Mouse (Mus musculus) MEL (cell line): Measurements from ENCODE around the gene Itm2b. TPM values are rescaled to one million over a fixed set of nuclear protein-coding genes. Genes with fewer than 3 reads are reported as not detected.

Source experiments
- DNase-seq: peaks from one replicate; pipeline ENCODE4 v3.0.0; 2011; ENCODE audit warnings: low read depth, low spot score
- H3K27ac ChIP-seq: 2 replicates; pipeline ENCODE4 v1.5.1; 2012; ENCODE audit warnings: low read depth, mild to moderate bottlenecking, control low read depth, low read length, moderate library complexity; ENCODE audit not compliant: control insufficient read depth
- H3K27me3 ChIP-seq, 2 experiments: fragments of 150-350 bp in 1 of 2; sonication (generic) in 1 of 2; 2 replicates each; pipeline ENCODE4 v1.6.1; 2012; ENCODE audit warnings: low read length in 2 of 2, mild to moderate bottlenecking in 2 of 2, improper control_type of control experiment in 1 of 2, moderate library complexity in 1 of 2; ENCODE audit not compliant: insufficient read depth in 2 of 2, control insufficient read depth in 1 of 2
- H3K36me3 ChIP-seq, 2 experiments: 2 replicates each; pipeline ENCODE4 v1.6.1; 2012 to 2014; ENCODE audit warnings: low read length in 2 of 2, improper control_type of control experiment in 1 of 2, inconsistent platforms in 1 of 2, mild to moderate bottlenecking in 1 of 2; ENCODE audit not compliant: insufficient read depth in 2 of 2, control insufficient read depth in 1 of 2
- H3K4me1 ChIP-seq, 2 experiments: fragments of 150-350 bp in 1 of 2; sonication (generic) in 1 of 2; 2 replicates each; pipeline ENCODE4 v1.6.1; 2012; ENCODE audit warnings: low read length in 2 of 2, improper control_type of control experiment in 1 of 2, mild to moderate bottlenecking in 1 of 2; ENCODE audit not compliant: insufficient read depth in 2 of 2, control insufficient read depth in 1 of 2
- H3K4me3 ChIP-seq, 2 experiments: fragments of 150-350 bp in 1 of 2; sonication (generic) in 1 of 2; 2 replicates each; pipeline ENCODE4 v1.5.1; 2012; ENCODE audit warnings: low read depth in 2 of 2, low read length in 2 of 2, mild to moderate bottlenecking in 2 of 2, moderate library complexity in 2 of 2, control low read depth in 1 of 2, improper control_type of control experiment in 1 of 2; ENCODE audit not compliant: control insufficient read depth in 1 of 2, insufficient read depth in 1 of 2
- H3K79me2 ChIP-seq: 2 replicates; pipeline ENCODE4 v1.6.1; 2012; ENCODE audit warnings: mild to moderate bottlenecking, low read length, moderate library complexity; ENCODE audit not compliant: control insufficient read depth, poor library complexity, insufficient read depth
- H3K9ac ChIP-seq: 2 replicates; pipeline ENCODE4 v1.6.1; 2012; ENCODE audit warnings: low read depth, mild to moderate bottlenecking, control low read depth, low read length, moderate library complexity; ENCODE audit not compliant: control insufficient read depth, poor library complexity, severe bottlenecking
- H3K9me3 ChIP-seq: fragments of 150-350 bp; sonication (generic); replicated peaks from 2 replicates; pipeline ENCODE4 v1.6.1; 2012; ENCODE audit warnings: mild to moderate bottlenecking, low read length, improper control_type of control experiment, moderate library complexity; ENCODE audit not compliant: insufficient read depth
- BHLHE40 ChIP-seq: IDR thresholded peaks from 2 replicates; pipeline ENCODE4 v1.6.1; 2012; ENCODE audit warnings: low read depth, mild to moderate bottlenecking, inconsistent platforms, low read length, improper control_type of control experiment, borderline replicate concordance
- CHD1 ChIP-seq: IDR thresholded peaks from 2 replicates; pipeline ENCODE4 v1.6.1; 2012; ENCODE audit warnings: low read depth, mild to moderate bottlenecking, inconsistent platforms, low read length, improper control_type of control experiment
- E2F4 ChIP-seq: IDR thresholded peaks from 2 replicates; pipeline ENCODE4 v1.6.1; 2011; ENCODE audit warnings: low read depth, low read length, improper control_type of control experiment, borderline replicate concordance
- ETS1 ChIP-seq: IDR thresholded peaks from 2 replicates; pipeline ENCODE4 v1.6.1; 2012; ENCODE audit warnings: low read depth, mild to moderate bottlenecking, inconsistent platforms, low read length, improper control_type of control experiment, moderate library complexity
- GABPA ChIP-seq: IDR thresholded peaks from 2 replicates; pipeline ENCODE4 v1.6.1; 2012; ENCODE audit warnings: low read depth, mild to moderate bottlenecking, inconsistent platforms, low read length, improper control_type of control experiment, moderate library complexity
- MAX ChIP-seq: IDR thresholded peaks from 2 replicates; pipeline ENCODE4 v1.6.1; 2011; ENCODE audit warnings: low read length, improper control_type of control experiment
- MAZ ChIP-seq: IDR thresholded peaks from 2 replicates; pipeline ENCODE4 v1.6.1; 2012; ENCODE audit warnings: low read depth, mild to moderate bottlenecking, inconsistent platforms, low read length, improper control_type of control experiment
- MXI1 ChIP-seq: IDR thresholded peaks from 2 replicates; pipeline ENCODE4 v1.6.1; 2011; ENCODE audit warnings: mild to moderate bottlenecking, low read depth, low read length, improper control_type of control experiment
- MYC ChIP-seq: IDR thresholded peaks from 2 replicates; pipeline ENCODE4 v1.6.1; 2011; ENCODE audit warnings: low read depth, mild to moderate bottlenecking, low read length, improper control_type of control experiment, moderate library complexity
- NRF1 ChIP-seq: IDR thresholded peaks from 2 replicates; pipeline ENCODE4 v1.6.1; 2014; ENCODE audit warnings: low read depth, mild to moderate bottlenecking, inconsistent platforms, low read length, improper control_type of control experiment, moderate library complexity; ENCODE audit not compliant: poor library complexity, insufficient read depth, severe bottlenecking
- POLR2A ChIP-seq, 2 experiments: IDR thresholded peaks; 2 replicates each; pipeline ENCODE4 v1.6.1; 2011 to 2012; ENCODE audit warnings: low read length in 2 of 2, mild to moderate bottlenecking in 2 of 2, control low read depth in 1 of 2, improper control_type of control experiment in 1 of 2, low read depth in 1 of 2, moderate library complexity in 1 of 2; ENCODE audit not compliant: control insufficient read depth in 1 of 2, insufficient read depth in 1 of 2, poor library complexity in 1 of 2
- POLR2AphosphoS5 ChIP-seq: IDR thresholded peaks from 2 replicates; pipeline ENCODE4 v1.6.1; 2012; ENCODE audit warnings: low read depth, borderline replicate concordance, mild to moderate bottlenecking, inconsistent platforms, low read length, moderate library complexity, mixed read lengths
- SIN3A ChIP-seq: IDR thresholded peaks from 2 replicates; pipeline ENCODE4 v1.6.1; 2012; ENCODE audit warnings: low read length, improper control_type of control experiment, inconsistent platforms
- UBTF ChIP-seq: IDR thresholded peaks from 2 replicates; pipeline ENCODE4 v1.6.1; 2012; ENCODE audit warnings: low read depth, mild to moderate bottlenecking, inconsistent platforms, low read length, improper control_type of control experiment, moderate library complexity, borderline replicate concordance; ENCODE audit not compliant: insufficient read depth
- ZC3H11A ChIP-seq: IDR thresholded peaks from 2 replicates; pipeline ENCODE4 v1.6.1; 2012; ENCODE audit warnings: low read depth, mild to moderate bottlenecking, inconsistent platforms, low read length, improper control_type of control experiment
- ZKSCAN1 ChIP-seq: IDR thresholded peaks from 2 replicates; pipeline ENCODE4 v1.6.1; 2012; ENCODE audit warnings: low read depth, mild to moderate bottlenecking, inconsistent platforms, low read length, improper control_type of control experiment, moderate library complexity
- ZNF384 ChIP-seq: IDR thresholded peaks from 2 replicates; pipeline ENCODE4 v1.6.1; 2012; ENCODE audit warnings: low read depth, mild to moderate bottlenecking, inconsistent platforms, low read length, improper control_type of control experiment
- polyA plus RNA-seq, 2 experiments: library from polyadenylated mRNA; stranded (reverse) in 1 of 2; unstranded in 1 of 2; fragments of >175 nt in 1 of 2; fragments of >200 nt in 1 of 2; gene quantifications; 2 replicates each; pipeline versions ENCODE4 v1.2.1 to v1.2.4; 2012; ENCODE audit warnings: low replicate concordance in 2 of 2, low read depth in 1 of 2; ENCODE audit not compliant: insufficient read length in 2 of 2, insufficient read depth in 1 of 2, missing spikeins in 1 of 2
- total RNA-seq: library from RNA; depleted of rRNA; stranded (reverse); fragments of 300-350 nt; gene quantifications from 2 replicates; pipeline ENCODE4 v1.2.3, GENCODE M21; 2012

Gene Itm2b
- total and polyA plus RNA-seq, 3 experiments: 54.0 to 312 (median 101) TPM

- H3K9me3 ChIP-seq: no peaks in the 10 kb centered on the region
- H3K4me3 ChIP-seq: no peak overlapping the region
- H3K27me3 ChIP-seq: peaks cover 0 to 6% of the 10 kb centered on the region in 2 experiments
- no peaks in the 10 kb centered on the region for H3K36me3 ChIP-seq
- H3K4me1 ChIP-seq: no peaks in the 10 kb centered on the region
- no peak for TF ChIP-seq CHD1
- TF ChIP-seq GABPA: no peak
- TF ChIP-seq ZKSCAN1: no peak
- no peak for TF ChIP-seq E2F4
- TF ChIP-seq MAZ: no peak
- no peak for TF ChIP-seq UBTF
- TF ChIP-seq POLR2A (IDR thresholded peaks at IDR 0.05; ENCODE audit: control insufficient read depth in 1 of 2, insufficient read depth in 1 of 2, low read depth in 1 of 2, low read length in 2 of 2, poor library complexity in 1 of 2): no peak
- no peak for TF ChIP-seq ETS1
- no peak for TF ChIP-seq ZNF384
- no peak for TF ChIP-seq NRF1
- no peak for TF ChIP-seq ZC3H11A
- no peak for TF ChIP-seq BHLHE40
- no peak for TF ChIP-seq MXI1
- TF ChIP-seq MYC: no peak
- TF ChIP-seq MAX: no peak
- no peak for TF ChIP-seq POLR2AphosphoS5
- TF ChIP-seq SIN3A: no peak
- no peak overlapping the region for H3K27ac ChIP-seq
- DNase-seq: no peak
- no peak overlapping the region for H3K9ac ChIP-seq
- H3K79me2 ChIP-seq: no peaks in the 10 kb centered on the region
Measured at GRCm38 (mm10) chr14:73425571-73426041, 40.5 kb upstream of the Itm2b start.

DNA sequence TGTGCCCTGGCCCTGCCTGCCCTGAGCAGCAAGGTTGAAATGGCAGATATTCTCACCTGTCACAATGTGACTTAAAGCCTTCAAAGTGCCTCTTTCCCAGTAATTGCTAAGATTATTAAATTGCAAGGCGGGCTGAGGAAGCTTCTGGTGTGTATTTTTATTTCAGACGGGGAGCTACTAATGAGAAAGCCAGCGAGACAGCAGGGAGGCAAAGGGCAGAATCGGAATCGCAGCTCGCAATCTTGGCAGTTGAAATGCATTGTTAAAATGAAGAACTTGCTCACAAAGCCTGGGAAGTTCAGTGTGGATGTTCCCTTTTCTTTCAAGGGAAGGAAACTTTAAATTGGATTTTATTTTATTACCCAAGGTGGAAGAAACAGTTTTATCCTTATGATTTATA lies 39.9 kb upstream of the Itm2b start:
- no peaks in the 10 kb centered on the region for H3K36me3 ChIP-seq
- no peak overlapping the region for H3K4me3 ChIP-seq
- no peak for DNase-seq
- no peaks in the 10 kb centered on the region for H3K4me1 ChIP-seq
- H3K27ac ChIP-seq: no peak overlapping the region
- H3K27me3 ChIP-seq: peaks cover 0 to 6% of the 10 kb centered on the region in 2 experiments
- TF ChIP-seq ZKSCAN1: no peak
- no peaks in the 10 kb centered on the region for H3K79me2 ChIP-seq
- H3K9me3 ChIP-seq: no peaks in the 10 kb centered on the region
- H3K9ac ChIP-seq: no peak overlapping the region
